Mouse (Mus musculus) adrenal gland (tissue): ENCODE results near the gene Art4.

Source experiments
- intact Hi-C: fragments of 180-260 bp; cut with DNase I; formaldehyde crosslinking; loops from one replicate; pipeline ENCODE4 v1.15.1; 2025
- microRNA-seq, 2 experiments: library from miRNA; unstranded; fragments of <30 nt; microRNA quantifications; one replicate each; pipeline ENCODE4; 2019

Art4 gene

GRCm38 (mm10) chr6:136803093-136803738 is 54.3 kb downstream of the Art4 start:
- intact Hi-C loops = no loop called here

- intact Hi-C loops = no loop called here
These were observed 56.3 kb downstream of the Art4 start for GRCm38 (mm10) chr6:136801274-136801673.

DNA sequence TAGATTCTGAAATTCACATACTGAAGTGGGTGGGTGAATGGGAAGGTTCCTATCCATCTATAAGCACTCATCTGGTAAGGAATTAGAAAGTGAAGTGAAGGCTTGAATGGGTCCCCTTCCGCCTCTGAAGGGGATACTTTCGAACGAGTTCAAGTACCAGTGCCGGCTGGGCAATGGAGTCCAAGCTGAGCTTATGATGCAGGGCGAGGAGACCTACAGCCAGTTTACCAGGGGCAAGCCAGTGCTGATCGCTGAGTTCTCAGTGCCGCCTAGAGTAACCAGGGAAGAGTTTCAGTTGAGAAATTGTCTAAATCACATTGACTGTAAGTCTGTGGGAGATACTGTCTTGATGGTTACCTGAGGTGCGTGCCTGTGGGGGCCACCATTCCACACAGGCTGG is 56.8 kb downstream of the Art4 start:
- intact Hi-C loops = no loop called here

Small RNA genes within 50 kb of the gene (microRNA-seq; reads per million reads assigned to microRNA genes)
- 0 reads per million in 2 experiments for gene Gm44364
